Mouse (Mus musculus): ENCODE results near the gene Rspry1. TPM values are rescaled to one million over a fixed set of nuclear protein-coding genes. Genes with fewer than 3 reads are reported as not detected.
A peak's percentile ranks its signal among the peaks of the same experiment; 100 is the strongest.

Gene Rspry1
- polyA plus RNA-seq (2015; fragmentation: Nextera tagmentation; extraction: Ambion mirVana), result 44.1 and 48.1 TPM in 2 replicates

- Histone ChIP-seq H3K9ac (peak within 1 kb of the TSS; percentile 97), H3K36me3 (no peaks in the 10 kb centered on the region), H3K27ac (peak within 1 kb of the TSS; percentile 93), H3K27me3 (no peaks in the 10 kb centered on the region), H3K9me3 (no peaks in the 10 kb centered on the region), H3K4me1 (peaks cover 22% of the 10 kb centered on the region), H3K4me2 (peak within 1 kb of the TSS; percentile 88), H3K4me3 (peak within 1 kb of the TSS; percentile 99)
- WGBS, result under 1% methylated on average over 53 of the region's 55 CpGs
- ATAC-seq (ENCODE audit: insufficient number of reproducible peaks, insufficient read depth, low FRiP score, low TSS enrichment, low read depth), result peak; percentile 99
These were observed at the start of gene Rspry1, which contains the start of gene Fam192a for GRCm38 (mm10) chr8:94601607-94602385. TSS of gene Rspry1 (plus strand) at chr8:94601937. TSS of gene Fam192a (minus strand) at chr8:94601997.

- no peaks in the 10 kb centered on the region for H3K27me3 ChIP-seq
- H3K36me3 ChIP-seq, result no peaks in the 10 kb centered on the region
- no peak overlapping the region for H3K4me3 ChIP-seq
- H3K4me1 ChIP-seq, result peaks cover 9% of the 10 kb centered on the region
- no peaks in the 10 kb centered on the region for H3K9me3 ChIP-seq
- no peak for ATAC-seq (ENCODE audit: insufficient number of reproducible peaks, insufficient read depth, low FRiP score, low TSS enrichment, low read depth)
- no peak overlapping the region for H3K27ac ChIP-seq
- H3K4me2 ChIP-seq, result no peak overlapping the region
- no peak overlapping the region for H3K9ac ChIP-seq
- 86% methylated on average over 2 of the region's 2 CpGs for WGBS
These were observed 49.0 kb upstream of the Rspry1 start for GRCm38 (mm10) chr8:94552696-94553095.

GRCm38 (mm10) chr8:94557281-94557680 lies 44.5 kb upstream of the Rspry1 start:
- no peak overlapping the region for H3K4me2 ChIP-seq
- no peaks in the 10 kb centered on the region for H3K36me3 ChIP-seq
- 50% methylated on average over 3 of the region's 3 CpGs for WGBS
- no peak overlapping the region for H3K9ac ChIP-seq
- H3K27ac ChIP-seq, result no peak overlapping the region
- peaks cover 4% of the 10 kb centered on the region; the same call in 1 of the 2 replicates for H3K4me1 ChIP-seq
- no peak for ATAC-seq (ENCODE audit: insufficient number of reproducible peaks, insufficient read depth, low FRiP score, low TSS enrichment, low read depth)
- H3K27me3 ChIP-seq, result no peaks in the 10 kb centered on the region
- H3K4me3 ChIP-seq, result no peak overlapping the region
- no peaks in the 10 kb centered on the region for H3K9me3 ChIP-seq

- Histone ChIP-seq H3K9me3 (no peaks in the 10 kb centered on the region), H3K4me2 (no peak overlapping the region), H3K9ac (no peak overlapping the region), H3K36me3 (no peaks in the 10 kb centered on the region), H3K4me3 (no peak overlapping the region), H3K27me3 (no peaks in the 10 kb centered on the region), H3K4me1 (peaks cover 7% of the 10 kb centered on the region; the same call in 1 of the 2 replicates), H3K27ac (no peak overlapping the region)
- 63% methylated on average over 5 of the region's 5 CpGs for WGBS
- no peak for ATAC-seq (ENCODE audit: insufficient number of reproducible peaks, insufficient read depth, low FRiP score, low TSS enrichment, low read depth)
These were observed 40.5 kb upstream of the Rspry1 start for GRCm38 (mm10) chr8:94561256-94561655.

GRCm38 (mm10) chr8:94564421-94564820 lies 37.3 kb upstream of the Rspry1 start:
- Histone ChIP-seq H3K9me3 (no peaks in the 10 kb centered on the region), H3K36me3 (no peaks in the 10 kb centered on the region), H3K27ac (no peak overlapping the region), H3K4me2 (no peak overlapping the region), H3K9ac (no peak overlapping the region), H3K4me3 (no peak overlapping the region), H3K4me1 (peaks cover 14% of the 10 kb centered on the region), H3K27me3 (no peaks in the 10 kb centered on the region)
- ATAC-seq (ENCODE audit: insufficient number of reproducible peaks, insufficient read depth, low FRiP score, low TSS enrichment, low read depth), result no peak

GRCm38 (mm10) chr8:94566033-94566432 lies 35.7 kb upstream of the Rspry1 start:
- Histone ChIP-seq H3K27me3 (no peaks in the 10 kb centered on the region), H3K27ac (no peak overlapping the region), H3K4me3 (no peak overlapping the region), H3K4me1 (peaks cover 14% of the 10 kb centered on the region), H3K36me3 (no peaks in the 10 kb centered on the region), H3K9ac (no peak overlapping the region), H3K9me3 (no peaks in the 10 kb centered on the region), H3K4me2 (no peak overlapping the region)
- WGBS, result 57% methylated on average over 6 of the region's 6 CpGs
- no peak for ATAC-seq (ENCODE audit: insufficient number of reproducible peaks, insufficient read depth, low FRiP score, low TSS enrichment, low read depth)

GRCm38 (mm10) chr8:94566446-94567158 lies 35.1 kb upstream of the Rspry1 start:
- Histone ChIP-seq H3K9me3 (no peaks in the 10 kb centered on the region), H3K9ac (no peak overlapping the region), H3K4me2 (no peak overlapping the region), H3K4me1 (peaks cover 14% of the 10 kb centered on the region), H3K27ac (no peak overlapping the region), H3K36me3 (no peaks in the 10 kb centered on the region), H3K27me3 (no peaks in the 10 kb centered on the region), H3K4me3 (no peak overlapping the region)
- no peak for ATAC-seq (ENCODE audit: insufficient number of reproducible peaks, insufficient read depth, low FRiP score, low TSS enrichment, low read depth)
- WGBS, result 61% methylated on average over 15 of the region's 15 CpGs

- Histone ChIP-seq H3K36me3 (0 out of 2 replicates have a peak, but pooled peaks cover 6% of the 10 kb centered on the region), H3K4me2 (no peak overlapping the region), H3K27ac (no peak overlapping the region), H3K27me3 (no peaks in the 10 kb centered on the region), H3K4me1 (peaks cover 14% of the 10 kb centered on the region), H3K9me3 (no peaks in the 10 kb centered on the region), H3K4me3 (no peak overlapping the region), H3K9ac (no peak overlapping the region)
- 73% methylated on average over 8 of the region's 8 CpGs for WGBS
- ATAC-seq (ENCODE audit: insufficient number of reproducible peaks, insufficient read depth, low FRiP score, low TSS enrichment, low read depth), result no peak
These were observed 34.4 kb upstream of the Rspry1 start for GRCm38 (mm10) chr8:94567159-94567849.

GRCm38 (mm10) chr8:94568098-94568497 lies 33.6 kb upstream of the Rspry1 start:
- no peak for ATAC-seq (ENCODE audit: insufficient number of reproducible peaks, insufficient read depth, low FRiP score, low TSS enrichment, low read depth)
- no peak overlapping the region for H3K9ac ChIP-seq
- WGBS, result 82% methylated on average over 8 of the region's 8 CpGs
- no peaks in the 10 kb centered on the region for H3K27me3 ChIP-seq
- no peak overlapping the region for H3K27ac ChIP-seq
- no peak overlapping the region for H3K4me3 ChIP-seq
- H3K36me3 ChIP-seq, result peaks cover 12% of the 10 kb centered on the region
- H3K4me2 ChIP-seq, result no peak overlapping the region
- H3K9me3 ChIP-seq, result no peaks in the 10 kb centered on the region
- H3K4me1 ChIP-seq, result peaks cover 14% of the 10 kb centered on the region

- Histone ChIP-seq H3K4me2 (no peak overlapping the region), H3K27me3 (no peaks in the 10 kb centered on the region), H3K4me1 (peaks cover 14% of the 10 kb centered on the region), H3K27ac (no peak overlapping the region), H3K9ac (no peak overlapping the region), H3K4me3 (no peak overlapping the region), H3K9me3 (no peaks in the 10 kb centered on the region), H3K36me3 (peaks cover 25% of the 10 kb centered on the region)
- 65% methylated on average over 1 of the region's 1 CpGs for WGBS
- no peak for ATAC-seq (ENCODE audit: insufficient number of reproducible peaks, insufficient read depth, low FRiP score, low TSS enrichment, low read depth)
These were observed 32.3 kb upstream of the Rspry1 start for GRCm38 (mm10) chr8:94569419-94569818.

GRCm38 (mm10) chr8:94571896-94572295 lies 29.8 kb upstream of the Rspry1 start:
- Histone ChIP-seq H3K4me1 (peaks cover 4% of the 10 kb centered on the region), H3K4me3 (no peak overlapping the region), H3K9me3 (no peaks in the 10 kb centered on the region), H3K27ac (no peak overlapping the region), H3K36me3 (peaks cover 50% of the 10 kb centered on the region), H3K9ac (no peak overlapping the region), H3K27me3 (no peaks in the 10 kb centered on the region), H3K4me2 (no peak overlapping the region)
- ATAC-seq (ENCODE audit: insufficient number of reproducible peaks, insufficient read depth, low FRiP score, low TSS enrichment, low read depth), result no peak
- 66% methylated on average over 2 of the region's 2 CpGs for WGBS

All from embryonic facial prominence, embryonic 13.5 days (tissue).